Mouse (Mus musculus) embryonic fibroblast, embryonic 13.5 days (primary cell): ENCODE measurements around the gene Zwilch.

ENCODE experiments used
- CTCF ChIP-seq: IDR thresholded peaks from 2 replicates; pipeline ENCODE4 v1.5.1; 2011; ENCODE audit warnings: mild to moderate bottlenecking, control low read depth, low read length, moderate library complexity, borderline replicate concordance; ENCODE audit not compliant: insufficient read depth
- POLR2A ChIP-seq: IDR thresholded peaks from 2 replicates; pipeline ENCODE4 v1.6.1; 2011; ENCODE audit warnings: low read depth, mild to moderate bottlenecking, control low read depth, low read length, moderate library complexity

- no peak for TF ChIP-seq POLR2A
- TF ChIP-seq CTCF, result no peak
These were observed 47.7 kb upstream of the Zwilch start for GRCm38 (mm10) chr9:64220603-64221002.
